Mouse (Mus musculus) limb, embryonic 10.5 days (tissue): Measurements from ENCODE around the gene Tyk2. TPM values are rescaled to one million over a fixed set of nuclear protein-coding genes. Genes with fewer than 3 reads are reported as not detected.

ENCODE experiments used
- DNase-seq: peaks from one replicate; pipeline ENCODE4 v3.0.0-alpha.2; 2017; ENCODE audit warnings: low spot score
- H3K27ac ChIP-seq: fragments of 300-500 bp; sonication (generic); 2 replicates; pipeline ENCODE4 v1.5.1; 2016; ENCODE audit warnings: mild to moderate bottlenecking
- H3K27me3 ChIP-seq: fragments of 300-500 bp; sonication (generic); 2 replicates; pipeline ENCODE4 v1.6.1; 2016; ENCODE audit warnings: low read depth, mild to moderate bottlenecking; ENCODE audit not compliant: poor library complexity, severe bottlenecking
- H3K36me3 ChIP-seq: fragments of 300-500 bp; sonication (generic); 2 replicates; pipeline ENCODE4 v1.6.1; 2016; ENCODE audit warnings: mild to moderate bottlenecking, moderate library complexity
- H3K4me1 ChIP-seq: fragments of 300-500 bp; sonication (generic); 2 replicates; pipeline ENCODE4 v1.6.1; 2016
- H3K4me3 ChIP-seq: fragments of 300-500 bp; sonication (generic); 2 replicates; pipeline ENCODE4 v1.5.1; 2016; ENCODE audit warnings: mild to moderate bottlenecking, moderate library complexity
- H3K9me3 ChIP-seq: fragments of 300-500 bp; sonication (generic); replicated peaks from 2 replicates; pipeline ENCODE4 v1.6.1; 2016; ENCODE audit warnings: mild to moderate bottlenecking
- WGBS: fragments of 180-500 bp; shearing (Covaris S2); methylation state at CpG from one replicate; pipeline ENCODE4 v1.1.7; 2016; 5-methylcytosine and 5-hydroxymethylcytosine counted together
- polyA plus RNA-seq: library from polyadenylated mRNA; unstranded; fragments of >200 nt; fragmentation: Nextera tagmentation; extraction: Ambion mirVana; gene quantifications from 2 replicates; pipeline ENCODE4 v1.2.1, GENCODE M21; 2016

Gene Tyk2
- polyA plus RNA-seq, 1 experiment from 2014 or later, result 15.3 TPM

DNA sequence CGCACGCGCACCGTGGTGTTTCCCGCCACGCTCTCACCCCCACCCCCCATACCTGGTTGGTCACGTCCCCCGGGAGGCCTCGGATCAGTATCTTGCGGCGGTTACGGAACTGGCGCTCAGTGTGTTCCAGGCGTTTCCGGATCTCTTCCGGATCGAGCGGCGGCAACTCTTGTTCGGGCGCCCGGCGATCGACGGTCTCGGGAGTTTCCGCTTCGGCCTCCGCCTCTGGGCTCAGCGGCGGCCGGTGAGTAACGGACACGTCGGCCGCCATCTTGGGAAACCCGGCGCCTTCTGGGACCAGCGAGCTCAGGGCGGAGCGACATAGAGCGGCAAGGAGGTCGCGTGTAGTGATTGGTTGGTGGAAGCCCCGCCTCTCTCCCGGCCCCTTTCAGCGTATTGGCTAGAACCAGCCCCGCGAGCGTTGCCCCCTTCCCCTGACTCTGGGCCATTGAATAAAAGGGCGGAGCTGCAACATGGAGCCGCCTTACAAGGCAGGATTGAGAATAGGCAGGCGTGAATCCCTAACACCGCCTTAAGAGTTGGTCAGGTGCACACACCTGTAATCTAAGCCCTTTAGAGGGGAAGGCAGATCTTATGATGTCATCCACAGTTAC is 39.2 kb downstream of the Tyk2 start, which contains the start of the genes Gm38431 and Raver1:
TSS of gene Gm38431 (minus strand) at position 291 of the 614 bp plus-strand sequence.
TSS of gene Raver1 (minus strand) at position 302 of the 614 bp plus-strand sequence.
- Histone ChIP-seq H3K27me3 (no peaks in the 10 kb centered on the region), H3K9me3 (no peaks in the 10 kb centered on the region), H3K4me1 (peaks cover 19% of the 10 kb centered on the region), H3K36me3 (peaks cover 48% of the 10 kb centered on the region), H3K4me3 (peak within 1 kb of the TSS; percentile 78), H3K27ac (peak within 1 kb of the TSS; percentile 96)
- peak; percentile 95 for DNase-seq
- under 1% methylated on average over 54 of the region's 54 CpGs for WGBS

DNA sequence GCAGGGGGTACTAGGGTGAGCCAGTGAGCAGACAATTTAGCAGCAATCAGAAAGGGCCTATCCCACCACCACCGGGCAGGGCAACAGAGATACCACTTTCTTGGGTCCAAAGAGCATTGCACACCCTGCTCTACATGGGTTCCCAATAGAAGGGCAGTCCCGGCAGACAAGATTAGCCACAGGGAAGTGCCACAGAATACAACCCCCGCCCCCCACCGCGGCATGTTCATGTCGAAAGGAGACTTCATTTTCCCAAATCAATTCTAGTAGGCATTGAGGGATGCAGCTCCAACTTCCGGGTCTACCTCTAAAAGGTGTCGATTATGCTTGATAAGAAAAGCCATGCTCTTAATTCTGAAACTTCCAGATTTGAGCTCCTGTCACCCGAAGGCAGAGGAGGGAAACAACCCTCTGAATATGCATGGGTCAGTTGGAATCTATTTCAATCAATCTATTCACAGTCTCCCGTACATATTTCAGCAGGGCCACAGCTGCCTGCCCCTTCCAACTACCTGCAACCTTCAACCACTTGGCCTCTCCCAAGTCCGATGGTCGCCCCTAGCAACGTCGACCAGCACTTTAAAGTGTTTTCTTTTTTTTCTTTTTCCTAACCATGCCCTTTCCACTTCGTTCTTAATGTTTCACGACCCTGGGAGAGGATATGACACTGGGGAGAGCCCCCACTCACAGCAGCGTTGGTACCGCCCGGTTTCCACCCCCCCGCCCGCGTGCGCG is 39.9 kb downstream of the Tyk2 start:
- peaks cover 55% of the 10 kb centered on the region for H3K36me3 ChIP-seq
- H3K27me3 ChIP-seq, result no peaks in the 10 kb centered on the region
- peak overlapping the region; percentile 96 for H3K27ac ChIP-seq
- no peaks in the 10 kb centered on the region for H3K9me3 ChIP-seq
- 7% methylated on average over 24 of the region's 24 CpGs for WGBS
- peaks cover 19% of the 10 kb centered on the region for H3K4me1 ChIP-seq
- H3K4me3 ChIP-seq, result peak overlapping the region; percentile 78
- no peak for DNase-seq

DNA sequence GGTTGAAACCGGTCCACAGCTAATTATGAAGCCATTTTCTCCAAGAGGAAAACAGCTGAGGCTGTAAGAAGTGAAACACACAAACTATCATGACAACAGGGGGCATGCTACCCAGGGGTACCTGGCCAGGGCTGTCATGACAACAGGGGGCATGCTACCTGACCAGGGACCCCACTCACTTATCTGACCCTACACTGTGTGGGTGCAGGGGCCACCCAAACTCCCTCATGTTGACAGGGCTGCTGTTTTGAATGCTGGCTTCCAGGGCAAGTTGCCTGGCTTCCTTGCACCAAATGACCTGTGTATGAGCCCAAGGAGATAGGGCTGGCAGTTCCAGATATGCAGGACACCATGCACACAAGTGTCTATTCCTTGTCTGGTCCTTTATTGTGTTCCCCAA is 40.5 kb downstream of the Tyk2 start:
- Histone ChIP-seq H3K36me3 (peaks cover 61% of the 10 kb centered on the region), H3K4me1 (peaks cover 19% of the 10 kb centered on the region), H3K4me3 (peak overlapping the region; percentile 78), H3K27me3 (no peaks in the 10 kb centered on the region), H3K27ac (no peak overlapping the region), H3K9me3 (no peaks in the 10 kb centered on the region)
- no peak for DNase-seq
- 98% methylated on average over 1 of the region's 1 CpGs for WGBS

DNA sequence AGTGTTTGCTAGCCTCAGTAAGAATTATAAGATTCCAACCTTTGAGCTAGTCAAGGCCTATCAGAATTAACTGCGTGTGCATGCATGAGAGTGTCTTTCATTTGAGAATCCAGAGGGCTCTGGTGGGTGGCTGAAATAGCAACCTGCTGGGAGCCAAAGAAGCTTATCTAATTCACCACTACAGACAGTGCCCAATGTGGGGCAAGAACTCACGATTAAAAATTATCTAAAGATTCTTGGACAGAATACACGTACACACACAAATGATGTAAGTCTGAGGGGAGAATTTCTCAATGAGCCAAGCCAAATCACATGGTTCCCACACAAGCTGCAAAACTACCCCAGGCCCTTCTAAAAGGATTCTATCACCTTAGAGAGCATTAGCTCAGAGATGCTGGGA is 47.7 kb downstream of the Tyk2 start:
- Histone ChIP-seq H3K4me1 (no peaks in the 10 kb centered on the region), H3K27me3 (no peaks in the 10 kb centered on the region), H3K27ac (no peak overlapping the region), H3K4me3 (no peak overlapping the region), H3K9me3 (no peaks in the 10 kb centered on the region), H3K36me3 (peaks cover 100% of the 10 kb centered on the region)
- WGBS, result 92% methylated on average over 3 of the region's 3 CpGs
- no peak for DNase-seq

DNA sequence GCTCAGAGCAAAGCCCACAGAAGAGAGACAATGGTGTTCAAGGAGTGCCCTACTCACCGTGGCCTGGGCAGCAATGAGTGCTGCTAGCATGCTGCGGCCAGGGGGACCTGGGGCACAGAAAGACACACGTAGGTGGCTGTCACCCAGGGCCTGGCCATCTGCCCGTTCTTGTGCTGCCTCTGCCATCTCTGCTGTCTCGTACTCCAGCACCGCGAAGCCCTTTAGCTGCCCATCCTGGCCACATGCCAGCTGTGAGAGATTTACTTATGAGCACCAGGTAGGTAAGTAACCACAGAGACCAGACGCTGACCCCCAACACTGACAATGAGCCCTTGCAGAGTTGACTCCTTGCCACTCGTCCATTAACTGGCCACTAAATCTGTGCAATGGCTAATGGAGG is 49.9 kb downstream of the Tyk2 start:
- no peaks in the 10 kb centered on the region for H3K27me3 ChIP-seq
- peaks cover 100% of the 10 kb centered on the region for H3K36me3 ChIP-seq
- DNase-seq, result no peak
- WGBS, result 94% methylated on average over 9 of the region's 9 CpGs
- H3K4me3 ChIP-seq, result no peak overlapping the region
- no peaks in the 10 kb centered on the region for H3K9me3 ChIP-seq
- no peaks in the 10 kb centered on the region for H3K4me1 ChIP-seq
- H3K27ac ChIP-seq, result no peak overlapping the region

DNA sequence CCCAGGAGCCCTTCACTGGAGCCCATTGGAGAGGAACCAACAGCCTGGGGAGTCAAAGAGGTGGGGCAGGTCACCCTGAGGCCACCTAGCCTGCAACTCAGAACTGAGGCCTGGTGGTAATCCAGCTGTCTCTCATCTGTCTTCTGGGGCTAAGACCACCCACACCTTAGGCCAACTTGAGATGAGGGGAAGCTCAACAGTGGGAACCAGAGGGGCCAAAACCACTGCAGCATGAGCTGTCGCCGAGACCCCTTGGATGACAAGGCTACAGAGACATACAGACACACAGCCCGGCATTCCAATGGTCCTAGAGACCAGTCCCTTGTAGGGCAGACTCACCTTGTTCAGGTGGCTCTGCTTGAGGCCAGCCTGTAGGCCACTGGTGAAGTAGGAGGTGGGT is 55.4 kb downstream of the Tyk2 start:
- H3K27ac ChIP-seq, result no peak overlapping the region
- no peaks in the 10 kb centered on the region for H3K27me3 ChIP-seq
- H3K36me3 ChIP-seq, result peaks cover 83% of the 10 kb centered on the region
- DNase-seq, result no peak
- peaks cover 19% of the 10 kb centered on the region for H3K4me1 ChIP-seq
- H3K4me3 ChIP-seq, result no peak overlapping the region
- 90% methylated on average over 3 of the region's 3 CpGs for WGBS
- no peaks in the 10 kb centered on the region for H3K9me3 ChIP-seq

DNA sequence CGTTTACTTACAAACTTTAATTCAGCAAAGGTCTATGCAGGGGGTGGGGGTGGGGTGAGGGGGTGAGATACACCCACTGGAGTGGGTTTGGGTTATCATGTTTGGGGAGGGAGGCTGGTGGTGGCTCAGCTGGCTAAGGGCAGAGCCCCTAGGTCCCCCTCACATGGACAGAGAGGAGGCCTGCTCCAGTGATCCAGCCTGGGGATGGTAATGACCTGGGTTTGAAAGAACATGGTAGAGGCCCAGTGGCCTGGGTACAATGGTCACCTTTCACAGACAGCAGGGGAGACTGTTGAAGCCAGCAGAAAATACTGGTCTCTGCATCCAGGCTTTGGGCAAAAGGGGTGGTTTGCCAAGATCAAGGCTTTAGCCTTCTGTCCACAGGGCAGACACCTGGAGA is 56.9 kb downstream of the Tyk2 start:
- H3K27ac ChIP-seq, result peak overlapping the region; percentile 92; the same call in 1 of the 2 replicates
- peaks cover 78% of the 10 kb centered on the region for H3K36me3 ChIP-seq
- peak overlapping the region; percentile 71; the same call in 1 of the 2 replicates for H3K4me3 ChIP-seq
- peaks cover 19% of the 10 kb centered on the region for H3K4me1 ChIP-seq
- no peaks in the 10 kb centered on the region for H3K27me3 ChIP-seq
- H3K9me3 ChIP-seq, result no peaks in the 10 kb centered on the region
- DNase-seq, result no peak
- 89% methylated on average over 1 of the region's 1 CpGs for WGBS

DNA sequence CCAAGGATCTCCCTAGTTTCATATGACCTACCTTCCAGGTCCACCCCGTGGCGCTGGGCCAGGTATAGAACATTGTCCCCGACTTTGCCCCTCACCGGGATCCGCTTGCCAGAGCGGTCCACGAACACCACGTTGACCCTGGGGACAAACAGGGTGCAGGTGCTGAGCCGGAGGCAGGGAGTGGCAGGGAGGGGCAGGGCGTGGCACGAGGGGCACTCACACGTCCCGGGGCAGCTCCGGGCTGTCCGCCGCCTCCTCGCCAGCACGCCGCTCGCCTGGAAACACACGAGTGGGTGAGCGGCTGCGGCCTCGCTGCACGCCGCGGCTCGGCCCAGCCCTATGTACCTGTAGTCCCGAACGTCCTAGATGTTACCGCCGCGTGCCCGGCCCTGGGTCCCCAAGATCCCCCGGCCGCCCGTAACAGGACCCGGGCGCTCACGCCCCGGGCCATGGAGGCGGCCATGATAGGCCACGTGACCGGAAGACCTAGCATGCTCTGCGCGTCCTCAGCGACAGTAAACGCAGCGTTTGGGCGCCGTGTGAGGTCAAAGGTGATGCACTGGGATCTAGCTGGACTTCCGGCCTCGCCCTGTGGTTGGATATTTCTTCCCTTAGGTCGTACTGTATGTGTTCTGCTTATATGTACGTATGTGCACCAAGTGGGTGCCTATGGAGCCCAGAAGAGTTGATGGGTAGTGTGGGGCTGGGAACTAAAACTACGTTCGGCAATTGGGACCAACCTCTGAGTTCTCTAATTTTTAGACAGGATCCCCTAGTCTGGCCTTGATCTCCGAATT is 57.8 kb downstream of the Tyk2 start, which contains the start of the genes Gm49373 and Fdx1l:
TSS of gene Gm49373 (minus strand) at position 53 of the 797 bp plus-strand sequence.
TSS of gene Fdx1l (minus strand) at position 571 of the 797 bp plus-strand sequence.
- Histone ChIP-seq H3K4me3 (peak within 1 kb of the TSS; percentile 71), H3K27ac (peak within 1 kb of the TSS; percentile 92), H3K4me1 (peaks cover 19% of the 10 kb centered on the region), H3K27me3 (no peaks in the 10 kb centered on the region), H3K36me3 (peaks cover 69% of the 10 kb centered on the region), H3K9me3 (no peaks in the 10 kb centered on the region)
- WGBS, result 3% methylated on average over 58 of the region's 58 CpGs
- peak; percentile 93 for DNase-seq

DNA sequence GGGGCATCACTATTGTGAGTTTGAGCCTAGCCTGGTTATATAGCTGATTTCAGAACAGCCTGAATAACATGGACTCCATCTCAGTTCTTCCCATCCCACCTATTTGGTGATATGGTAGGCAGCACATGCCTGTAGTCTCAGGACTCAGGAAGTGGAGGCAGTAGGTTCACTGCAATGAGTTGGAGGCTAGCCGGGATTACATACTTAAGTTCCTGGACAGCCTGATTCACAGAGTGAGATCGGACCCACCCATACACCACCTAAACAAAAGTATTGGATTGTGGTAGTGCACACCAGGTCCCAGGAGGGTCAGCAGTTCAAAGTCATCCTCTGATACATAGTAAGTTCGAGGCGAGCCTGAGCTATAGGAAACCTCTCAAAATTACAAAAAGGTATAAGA is 58.4 kb downstream of the Tyk2 start:
- no peak for DNase-seq
- no peaks in the 10 kb centered on the region for H3K9me3 ChIP-seq
- H3K27ac ChIP-seq, result peak overlapping the region; percentile 92
- peaks cover 68% of the 10 kb centered on the region for H3K36me3 ChIP-seq
- peaks cover 19% of the 10 kb centered on the region for H3K4me1 ChIP-seq
- no peaks in the 10 kb centered on the region for H3K27me3 ChIP-seq
- WGBS, result 10% methylated on average over 4 of the region's 4 CpGs
- H3K4me3 ChIP-seq, result peak overlapping the region; percentile 71

DNA sequence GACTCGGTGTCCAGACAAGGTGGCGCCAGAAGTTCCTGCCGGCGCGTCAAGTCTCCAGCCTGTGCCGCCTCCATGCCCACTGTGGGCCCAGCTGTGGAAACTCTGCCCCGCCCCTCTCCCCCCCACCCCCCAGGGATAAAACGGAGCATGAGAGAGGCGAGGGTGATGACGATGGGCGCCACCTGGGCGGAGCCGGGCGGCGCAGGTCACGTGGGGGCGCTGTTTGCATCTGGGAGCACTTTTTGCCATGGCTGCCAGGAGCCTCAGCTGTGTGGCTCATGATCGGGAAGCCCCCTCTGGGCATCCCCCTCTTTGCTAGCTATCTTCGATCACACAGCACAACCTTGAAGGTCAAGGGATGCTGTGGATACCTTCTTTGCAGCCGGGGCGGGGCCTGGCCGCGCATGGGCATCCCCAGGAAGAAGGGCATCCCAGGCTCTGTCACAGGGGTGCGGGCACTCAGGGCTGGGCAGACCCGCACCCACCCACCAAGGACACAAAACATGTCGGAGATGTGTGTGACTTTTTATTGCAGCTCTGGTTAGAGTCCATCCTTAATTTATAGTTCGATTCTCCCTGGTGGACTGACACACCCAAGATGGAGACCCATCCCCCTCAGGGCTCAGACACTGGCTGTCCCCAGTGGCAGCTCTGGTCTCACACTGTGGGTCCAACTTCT is 63.9 kb downstream of the Tyk2 start, which contains the start of gene Zglp1:
TSS of gene Zglp1 (minus strand) at position 88 of the 679 bp plus-strand sequence.
- DNase-seq, result no peak
- Histone ChIP-seq H3K4me1 (peaks cover 10% of the 10 kb centered on the region), H3K9me3 (no peaks in the 10 kb centered on the region), H3K27ac (no peak within 1 kb of the TSS), H3K4me3 (no peak within 1 kb of the TSS), H3K36me3 (peaks cover 73% of the 10 kb centered on the region), H3K27me3 (no peaks in the 10 kb centered on the region)
- WGBS, result 80% methylated on average over 27 of the region's 27 CpGs

DNA sequence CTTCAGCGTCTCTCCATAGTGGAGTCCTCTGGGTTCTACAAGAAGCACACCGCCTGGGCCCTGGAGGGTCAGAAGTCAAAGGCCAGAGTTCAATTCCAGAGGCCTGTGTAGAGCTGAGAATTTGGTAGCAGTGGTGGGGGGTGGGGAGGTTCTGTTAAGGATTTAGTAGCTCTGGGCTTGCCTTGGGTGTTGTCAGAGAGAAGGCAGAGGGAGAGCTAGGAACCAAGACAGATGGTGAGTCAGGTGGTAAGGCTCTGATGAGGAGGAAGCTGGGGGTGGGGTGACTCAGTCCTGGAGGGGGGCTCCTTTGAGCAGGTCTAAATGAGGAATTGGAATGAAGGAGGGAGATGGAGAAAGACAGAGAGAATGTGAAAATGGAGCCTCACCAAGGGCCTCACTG is 68.1 kb downstream of the Tyk2 start:
- H3K27me3 ChIP-seq, result no peaks in the 10 kb centered on the region
- WGBS, result 80% methylated on average over 2 of the region's 2 CpGs
- H3K4me3 ChIP-seq, result no peak overlapping the region
- H3K36me3 ChIP-seq, result peaks cover 53% of the 10 kb centered on the region
- no peak overlapping the region for H3K27ac ChIP-seq
- no peaks in the 10 kb centered on the region for H3K9me3 ChIP-seq
- DNase-seq, result no peak
- H3K4me1 ChIP-seq, result 0 out of 2 replicates have a peak, but pooled peaks cover 3% of the 10 kb centered on the region
